Mouse (Mus musculus): ENCODE data around the gene Fstl4.

GRCm38 (mm10) chr11:52747766-52748456, 16.5 kb upstream of the Fstl4 start:
- TF ChIP-seq CTCF (IDR thresholded peaks at IDR 0.05), result no peak
- TF ChIP-seq POLR2A (IDR thresholded peaks at IDR 0.05; ENCODE audit: insufficient read depth, low read depth, low read length), result no peak
- TF ChIP-seq EP300 (IDR thresholded peaks at IDR 0.05; ENCODE audit: insufficient read depth, low read depth, low read length), result no peak
